Mouse (Mus musculus): Measurements from ENCODE around the gene Nod1.
"Not testable (repeated sequence)": the region's sequence is repeated elsewhere in the genome, so short reads cannot be mapped to it uniquely, and the experiment has no call there.

Gene Nod1

DNA sequence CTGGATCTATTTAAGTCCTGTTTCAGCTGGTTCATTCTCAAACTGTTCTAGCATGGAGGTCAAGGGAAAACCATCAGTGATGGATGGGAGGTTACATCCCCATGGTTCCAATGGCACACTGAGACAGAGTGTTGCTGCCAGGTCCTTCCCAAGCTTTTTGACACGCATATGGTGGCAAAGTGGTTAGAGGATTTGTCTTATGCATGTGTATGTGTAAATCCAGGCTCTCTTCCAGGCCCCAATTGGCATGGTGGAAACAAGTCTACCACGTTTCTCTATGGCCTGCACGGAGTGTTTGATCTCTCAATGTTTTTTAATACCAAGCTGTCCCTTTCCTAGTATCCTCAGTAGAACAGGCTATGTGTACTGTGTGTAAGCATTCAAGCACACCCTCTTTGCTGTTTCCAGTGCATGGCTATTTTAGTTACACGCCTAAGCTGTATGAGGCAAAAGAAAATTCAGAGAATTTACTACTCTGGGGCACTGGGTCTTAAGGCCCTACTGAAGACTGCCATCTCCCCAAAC lies 11.2 kb upstream of the Nod1 start:
- no peak for DNase-seq (ENCODE audit: extremely low spot score, low read depth, low spot score)

DNA sequence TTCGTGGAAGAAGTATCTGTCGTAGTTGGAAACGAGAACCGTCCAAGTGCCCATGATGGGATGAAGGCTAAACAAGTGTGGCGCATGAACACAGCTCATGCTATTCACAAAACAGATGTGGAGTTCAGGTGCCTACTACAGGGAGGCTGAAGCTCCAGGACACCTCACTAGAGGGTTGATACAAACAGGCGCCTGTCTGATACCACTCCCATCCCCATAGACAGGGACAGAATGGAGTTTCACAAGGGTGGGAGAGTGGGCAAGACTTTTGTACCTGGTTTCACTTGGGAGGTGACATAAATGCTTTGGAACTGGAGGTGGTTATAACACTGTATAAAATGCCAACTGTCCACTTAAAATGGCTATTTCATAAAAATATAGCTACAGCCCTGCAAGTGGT lies 7.0 kb upstream of the Nod1 start:
- DNase-seq (ENCODE audit: extremely low spot score, low read depth, low spot score), result no peak

DNA sequence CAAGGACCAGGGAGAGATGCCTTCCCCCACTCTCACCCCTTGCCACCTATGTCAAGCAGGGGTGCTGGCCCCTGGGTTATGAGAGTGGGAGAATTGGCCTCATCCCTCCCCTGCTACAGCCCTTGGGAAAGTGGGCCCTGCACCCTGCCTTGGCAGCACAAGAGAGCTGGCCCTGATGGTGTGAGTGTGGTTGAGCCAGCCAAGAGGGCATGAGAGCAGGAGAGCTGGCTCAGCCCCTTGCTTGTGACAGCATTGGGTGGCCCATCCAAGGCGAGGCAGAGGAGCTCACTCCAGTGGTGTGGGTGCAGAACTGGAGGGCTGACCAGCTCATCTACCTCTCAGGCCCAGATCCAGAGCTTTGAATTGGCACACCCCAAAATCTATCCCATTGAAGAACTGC lies 3.2 kb upstream of the Nod1 start:
- no peak for DNase-seq (ENCODE audit: extremely low spot score, low read depth, low spot score)

DNA sequence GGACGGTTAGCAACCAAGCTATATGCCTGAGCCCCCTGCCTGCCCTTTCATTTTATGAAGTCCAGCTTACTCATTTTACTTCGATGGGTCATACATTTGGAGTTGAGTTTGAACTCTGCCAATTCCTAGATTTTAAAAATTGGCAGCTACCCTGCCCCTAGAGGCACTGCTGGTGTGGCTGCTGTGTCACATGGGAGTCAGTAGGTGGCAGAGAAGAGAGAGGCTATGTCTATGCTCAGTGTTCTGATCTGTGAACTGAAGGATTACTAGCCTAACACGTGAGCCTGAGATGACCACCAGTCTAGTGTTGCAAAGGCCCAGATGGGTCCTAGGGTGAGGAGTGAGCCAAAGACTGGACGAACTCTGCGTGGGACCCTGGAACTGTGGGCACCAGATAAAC lies 2.1 kb upstream of the Nod1 start:
- DNase-seq (ENCODE audit: extremely low spot score, low read depth, low spot score), result no peak

DNA sequence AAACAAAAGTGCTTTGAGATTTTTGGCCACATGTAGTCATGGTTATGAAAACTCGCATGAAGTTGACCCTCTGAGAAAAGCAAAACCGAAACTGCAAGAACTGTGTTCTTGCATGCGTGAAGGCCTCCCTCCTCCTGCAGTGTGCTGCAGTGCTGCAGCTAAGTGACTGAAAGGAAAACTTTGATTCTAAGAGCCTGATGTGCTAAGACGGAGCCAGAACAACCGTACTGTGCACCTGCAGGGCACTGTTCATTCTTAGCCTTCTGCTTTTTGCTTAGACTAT lies 458 bp upstream of the Nod1 start:
- DNase-seq (ENCODE audit: extremely low spot score, low read depth, low spot score), result no peak

DNA sequence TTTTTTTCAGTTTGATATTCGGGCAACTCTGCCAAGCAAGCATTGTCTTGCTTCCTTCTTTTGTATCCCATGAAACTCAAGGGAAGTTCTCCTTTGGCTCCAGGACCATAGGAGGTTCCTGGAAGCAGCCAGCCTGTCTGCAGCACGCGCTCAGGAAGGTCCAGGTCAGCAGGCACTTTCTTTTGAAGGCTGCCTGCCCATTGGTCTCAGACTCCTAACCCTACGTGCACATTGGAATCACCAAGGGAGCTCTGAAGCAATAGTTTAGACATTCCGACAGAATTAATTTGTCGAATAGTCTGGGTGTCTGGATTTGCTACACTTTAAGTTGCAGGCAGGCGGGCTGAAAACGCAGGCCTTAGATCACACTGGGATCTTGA lies 691 bp downstream of the Nod1 start:
- DNase-seq (ENCODE audit: extremely low spot score, low read depth, low spot score), result no peak

DNA sequence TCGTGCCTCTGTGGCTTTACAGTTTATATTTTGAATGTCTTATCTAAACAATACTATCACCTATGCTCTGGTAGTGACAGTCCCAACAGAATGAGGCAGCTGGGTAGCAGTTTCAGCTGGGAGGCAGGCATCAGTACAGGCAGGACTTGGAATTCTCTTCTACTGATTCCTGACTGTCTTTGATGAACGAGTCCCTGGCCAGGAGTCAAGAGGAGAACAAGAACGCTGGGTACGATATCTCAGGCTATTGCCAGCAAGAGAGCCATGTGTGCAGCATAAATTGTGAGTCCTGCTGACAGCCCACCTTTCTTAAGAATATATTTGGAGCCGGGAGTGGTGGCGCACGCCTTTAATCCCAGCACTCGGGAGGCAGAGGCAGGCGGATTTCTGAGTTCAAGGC lies 1.9 kb downstream of the Nod1 start:
- DNase-seq (ENCODE audit: extremely low spot score, low read depth, low spot score), result no peak

DNA sequence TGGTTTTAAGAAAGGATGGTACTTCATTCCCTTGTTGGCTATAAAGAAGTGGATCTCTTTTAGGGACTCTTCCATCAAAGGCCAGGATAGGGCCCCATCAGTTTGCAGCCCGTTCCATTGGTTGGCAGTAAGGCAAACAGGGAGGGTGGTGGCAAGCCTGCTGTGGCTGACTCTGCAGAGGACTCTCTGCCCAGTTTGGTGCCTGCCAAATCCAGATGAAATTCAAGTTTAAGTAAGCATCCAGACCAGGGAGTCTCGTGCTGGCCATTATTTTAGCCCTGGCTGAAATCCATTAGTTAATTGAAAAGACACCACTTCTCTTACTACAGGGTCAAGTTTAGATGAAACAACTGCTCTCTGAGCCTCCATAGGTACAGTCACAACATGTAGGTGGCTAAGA lies 2.6 kb downstream of the Nod1 start:
- DNase-seq (ENCODE audit: extremely low spot score, low read depth, low spot score), result no peak

DNA sequence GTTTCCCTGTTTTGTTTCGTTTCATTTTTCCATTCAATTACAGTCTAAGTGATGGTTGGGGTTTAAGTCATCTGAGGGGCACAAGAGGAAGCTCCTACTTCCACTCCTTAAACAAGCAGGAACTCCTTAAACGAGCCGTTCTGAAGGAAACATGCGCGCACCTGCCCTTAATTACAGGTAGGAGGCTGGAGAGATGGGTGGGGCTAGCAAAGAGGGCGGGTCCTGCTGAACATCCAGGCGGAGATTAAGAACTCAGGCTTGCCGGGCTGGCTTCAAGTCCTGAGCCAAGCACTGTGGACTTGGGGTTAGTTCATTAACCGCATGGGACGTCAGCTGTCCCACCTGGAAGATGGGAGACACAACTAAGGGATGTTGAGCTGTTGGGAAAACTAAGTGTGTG lies 4.8 kb downstream of the Nod1 start:
- DNase-seq (ENCODE audit: extremely low spot score, low read depth, low spot score), result no peak

DNA sequence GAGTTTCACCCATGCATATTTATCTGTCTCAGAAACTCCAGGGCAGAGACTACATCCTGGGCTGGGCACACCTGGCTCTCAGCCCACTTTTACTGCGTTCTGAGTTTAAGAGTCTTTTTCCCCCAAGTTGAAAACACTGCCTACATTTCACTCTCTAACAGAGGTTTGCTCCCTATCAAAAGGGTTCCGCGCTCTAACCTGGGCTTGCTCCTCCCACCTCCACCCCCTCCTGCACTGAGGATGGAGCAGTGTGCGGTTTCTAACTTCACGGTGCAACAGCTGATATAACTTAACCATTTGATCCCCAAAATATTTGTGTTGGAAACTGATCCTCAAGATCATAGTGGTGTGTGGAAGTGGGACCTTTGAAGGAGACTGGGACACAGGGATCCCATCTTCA lies 7.2 kb downstream of the Nod1 start:
- no peak for DNase-seq (ENCODE audit: extremely low spot score, low read depth, low spot score)

DNA sequence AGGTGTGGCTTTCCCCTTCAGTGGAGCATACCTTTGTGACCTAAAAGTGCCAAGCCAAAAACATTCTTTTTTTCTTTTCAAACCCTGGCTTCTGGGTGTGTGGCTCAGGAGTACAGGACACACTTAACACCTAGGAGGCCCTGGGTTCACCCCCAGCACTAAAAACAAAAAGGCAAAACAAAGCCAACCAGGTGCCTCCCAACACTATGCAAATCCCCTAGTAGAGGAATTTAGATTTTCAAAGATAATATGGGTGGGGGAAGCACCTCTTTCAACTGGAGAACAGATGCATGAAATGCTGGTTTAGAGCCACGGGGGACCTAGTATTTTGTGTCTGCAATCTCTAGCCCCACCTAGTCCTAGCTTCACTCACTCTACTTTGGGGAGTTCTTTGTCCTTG lies 7.7 kb downstream of the Nod1 start:
- DNase-seq (ENCODE audit: extremely low spot score, low read depth, low spot score), result no peak

DNA sequence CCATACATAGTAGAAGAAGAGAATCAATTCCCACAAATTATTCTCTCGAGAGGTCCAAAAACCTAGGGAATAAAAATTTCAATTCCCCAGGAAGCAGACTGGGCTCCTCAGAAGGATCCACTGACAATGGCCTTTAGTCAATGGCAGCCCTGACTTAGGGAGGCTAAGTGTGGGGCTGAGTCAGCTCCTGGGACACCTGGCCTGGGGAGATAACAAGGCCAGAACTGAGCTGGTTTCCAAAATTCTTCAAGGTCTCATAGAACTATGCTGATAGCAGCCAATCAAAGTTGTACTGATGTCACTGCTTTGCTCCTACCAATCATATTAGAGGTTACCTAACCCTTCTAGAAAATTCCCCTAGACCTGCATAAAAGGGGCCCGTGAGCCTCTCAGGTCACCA lies 8.8 kb downstream of the Nod1 start:
- DNase-seq (ENCODE audit: extremely low spot score, low read depth, low spot score), result no peak

DNA sequence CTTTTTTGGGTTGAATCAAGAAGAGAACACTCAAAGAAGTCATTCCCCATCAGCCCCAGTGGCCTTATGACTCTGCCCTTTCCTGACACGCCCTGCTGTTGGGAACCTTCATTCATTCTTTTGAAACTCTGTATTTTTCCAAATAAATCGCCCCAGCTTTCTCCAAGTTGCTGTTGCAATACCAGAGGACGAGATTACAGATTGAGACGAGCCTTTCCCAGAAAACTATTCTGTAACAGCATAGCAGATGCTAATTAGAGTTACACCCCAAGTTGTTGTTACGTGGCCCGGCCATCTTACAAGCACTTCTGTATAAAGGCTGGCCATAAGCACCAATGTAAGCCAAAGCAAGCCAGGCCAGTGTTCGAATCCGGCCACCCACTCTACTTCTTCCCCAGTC lies 14.8 kb downstream of the Nod1 start:
- no peak for DNase-seq (ENCODE audit: extremely low spot score, low read depth, low spot score)

DNA sequence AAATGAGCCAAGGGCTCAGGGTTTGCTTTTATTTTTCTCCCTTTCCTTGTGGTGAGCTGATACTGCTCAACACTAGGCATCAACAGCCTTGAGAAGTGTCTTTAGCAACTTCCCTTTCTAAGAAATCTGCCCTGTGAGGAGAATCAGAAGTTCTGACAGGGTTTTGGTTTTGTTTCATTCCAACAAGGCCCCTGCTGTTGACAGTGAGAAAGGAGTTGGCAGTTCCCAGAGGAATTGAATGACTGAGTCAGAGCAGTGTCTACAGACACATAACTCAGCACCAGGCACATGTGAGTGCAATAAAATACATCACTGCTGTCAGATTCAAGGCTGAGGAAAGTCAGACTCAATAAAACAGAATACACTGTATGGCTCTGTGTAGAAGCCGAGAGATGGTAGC lies 16.0 kb downstream of the Nod1 start:
- no peak for DNase-seq (ENCODE audit: extremely low spot score, low read depth, low spot score)

DNA sequence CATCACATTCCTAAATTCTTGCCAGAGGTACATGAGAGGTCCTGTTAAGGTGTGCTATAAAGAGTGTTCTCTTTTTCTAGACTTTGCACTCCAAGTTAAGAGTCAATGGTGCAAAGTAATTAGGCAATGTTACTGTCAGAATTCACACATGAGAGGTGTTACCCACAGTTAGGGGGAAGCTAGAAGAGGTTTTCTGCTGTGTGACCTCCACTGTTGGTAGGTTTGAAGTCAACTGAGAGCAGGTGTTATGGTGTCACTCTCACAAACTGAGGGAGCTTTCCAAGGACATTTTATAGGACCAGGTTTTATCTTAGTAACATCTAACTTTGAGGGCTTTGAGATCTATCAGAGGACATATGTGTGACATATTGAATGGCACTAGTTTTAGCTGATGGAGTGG lies 16.5 kb downstream of the Nod1 start:
- DNase-seq (ENCODE audit: extremely low spot score, low read depth, low spot score), result no peak

DNA sequence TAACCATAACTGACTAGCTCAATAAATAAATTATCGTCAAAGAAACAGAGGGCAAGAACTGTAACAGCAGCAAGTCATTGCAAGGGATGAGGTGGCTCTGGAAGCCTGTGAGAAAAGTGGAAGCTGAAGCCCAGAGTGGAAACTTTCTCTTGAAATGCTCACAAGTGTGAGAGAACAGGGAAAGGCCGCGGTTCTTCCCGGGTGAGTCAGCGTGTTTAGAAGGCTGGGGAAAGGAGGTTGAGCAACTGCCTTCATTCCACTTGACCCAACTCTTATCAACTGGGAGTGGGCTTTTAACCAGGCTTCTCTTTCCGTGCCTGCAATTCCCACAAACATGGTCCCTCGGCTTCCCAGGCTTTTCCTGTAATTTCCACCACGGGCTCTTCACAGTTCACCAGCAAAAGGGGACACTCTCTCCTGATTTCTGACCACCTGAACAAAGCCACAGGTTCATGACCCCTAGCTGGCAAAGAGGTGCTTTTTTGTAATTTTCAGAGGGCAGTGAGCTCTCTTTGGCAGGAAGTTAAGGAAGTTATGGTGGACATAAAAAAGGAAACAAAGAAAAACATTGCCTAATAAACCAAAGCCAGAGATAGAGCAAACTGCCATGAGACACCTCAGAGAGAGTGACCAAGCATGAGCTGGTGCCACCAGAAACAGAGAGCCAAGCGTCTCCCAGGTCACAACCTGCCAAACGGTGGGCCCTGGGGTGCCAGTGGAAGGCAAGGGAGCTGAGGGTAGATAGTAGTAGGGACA lies 17.6 kb downstream of the Nod1 start:
- DNase-seq (ENCODE audit: extremely low spot score, low read depth, low spot score), result no peak

DNA sequence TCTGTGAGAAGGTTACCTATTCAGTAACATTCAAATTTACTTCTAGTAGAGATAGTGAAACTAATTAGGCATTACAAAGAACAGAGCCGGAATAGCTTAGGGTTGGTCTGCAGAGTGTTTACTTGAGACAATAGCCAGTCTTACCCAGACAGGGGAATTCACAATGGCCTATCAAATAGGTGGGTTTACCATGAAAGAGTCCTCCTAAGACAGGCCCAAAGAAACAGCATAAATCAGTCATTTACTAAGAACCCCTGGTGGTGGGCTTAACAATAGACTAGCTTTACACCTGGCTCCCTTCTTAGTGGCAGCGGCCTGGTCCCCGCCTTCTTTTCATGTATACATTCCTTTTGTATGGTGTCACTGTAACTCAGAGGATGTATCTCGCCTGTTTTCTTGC lies 19.0 kb downstream of the Nod1 start:
- not testable (repeated sequence) for DNase-seq (ENCODE audit: extremely low spot score, low read depth, low spot score)

DNA sequence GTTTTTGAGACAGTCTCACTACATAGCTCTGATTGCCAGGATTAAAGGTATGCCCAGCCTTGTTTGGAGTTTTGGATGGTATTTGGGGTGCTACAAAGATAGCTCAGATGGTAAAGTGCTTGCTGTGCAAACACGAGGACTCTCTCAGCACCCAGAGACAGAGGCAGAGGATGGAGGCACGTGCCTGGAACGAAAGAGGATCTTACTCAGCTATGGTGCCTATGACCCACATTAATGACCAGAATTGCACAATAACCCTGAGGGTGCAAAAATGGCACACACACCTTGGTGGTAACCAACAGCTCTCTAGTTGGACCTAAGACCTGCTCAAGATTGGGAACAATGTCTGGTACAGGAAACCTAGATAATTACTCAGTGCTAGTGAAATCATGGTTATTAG lies 19.9 kb downstream of the Nod1 start:
- no peak for DNase-seq (ENCODE audit: extremely low spot score, low read depth, low spot score)

DNA sequence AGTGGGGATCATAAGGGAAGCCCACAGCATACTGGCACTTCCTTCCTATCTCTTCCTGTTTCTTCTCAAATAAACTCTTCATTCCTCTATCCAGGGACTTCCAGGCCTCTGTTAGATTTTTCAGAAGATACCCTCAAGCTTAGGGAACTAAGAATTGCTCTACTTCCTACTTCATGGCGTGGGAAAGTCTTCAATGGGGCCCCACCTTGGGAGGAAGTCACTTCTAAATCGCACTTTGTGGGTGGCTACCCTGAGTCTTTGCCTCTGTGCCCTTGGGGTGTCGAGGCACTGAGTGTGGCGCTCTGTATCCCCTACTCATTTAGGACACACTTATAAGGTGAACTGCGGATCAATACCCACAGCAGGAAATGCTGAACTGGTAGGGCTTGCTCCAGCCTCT lies 23.7 kb downstream of the Nod1 start:
- DNase-seq (ENCODE audit: extremely low spot score, low read depth, low spot score), result no peak

DNA sequence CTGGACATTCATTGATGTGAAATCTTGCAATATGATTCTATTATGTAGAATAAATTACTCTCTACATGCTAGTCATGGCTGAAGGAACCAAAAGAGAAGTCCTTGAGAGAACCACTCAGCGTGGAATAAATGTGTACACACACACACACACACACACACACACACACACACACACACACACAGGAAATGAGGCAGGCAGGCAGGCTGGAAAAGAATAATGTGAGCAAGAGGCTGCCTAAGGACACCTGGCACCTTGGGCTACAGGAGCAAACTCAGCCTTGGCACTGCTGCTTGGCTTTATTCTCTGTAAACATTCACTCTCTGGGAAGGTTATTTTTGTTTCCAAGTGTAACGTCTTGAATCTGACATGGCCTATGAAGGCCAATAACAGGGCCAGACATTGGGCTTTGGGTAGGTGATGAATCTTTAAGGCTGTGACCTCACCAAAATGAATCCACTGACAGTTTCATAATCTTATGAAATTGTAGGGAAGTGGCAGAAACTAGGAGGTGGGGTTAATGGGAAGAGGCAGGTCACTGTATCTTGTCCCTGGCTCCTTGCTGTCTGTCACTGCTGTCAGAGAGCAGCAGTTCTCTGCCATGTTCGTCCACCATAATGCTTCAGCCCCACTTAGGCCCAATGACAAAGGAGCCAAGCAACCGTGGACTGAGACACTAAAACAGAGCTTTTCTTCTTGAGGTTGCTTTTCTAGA lies 26.0 kb downstream of the Nod1 start:
- DNase-seq (ENCODE audit: extremely low spot score, low read depth, low spot score), result no peak

DNA sequence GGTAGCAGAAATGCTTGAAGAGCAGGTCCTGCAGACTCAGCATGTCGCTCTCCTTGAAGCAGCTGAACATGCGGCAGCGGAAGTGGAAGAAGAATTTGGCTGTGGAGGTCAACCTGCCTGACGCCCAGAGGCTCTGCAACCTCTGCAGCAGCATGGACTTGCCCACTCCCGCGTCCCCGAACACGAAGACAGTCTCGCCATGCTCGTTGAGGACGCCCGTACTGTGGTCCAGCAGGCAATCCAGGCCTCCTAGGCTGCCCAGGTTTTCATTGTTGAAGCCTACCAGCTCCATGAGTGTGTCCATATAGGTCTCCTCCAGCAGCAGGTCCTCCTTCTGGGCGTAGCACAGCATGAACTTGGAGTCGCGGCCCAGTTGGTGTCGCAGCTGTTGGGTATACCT lies 27.9 kb downstream of the Nod1 start:
- no peak for DNase-seq (ENCODE audit: extremely low spot score, low read depth, low spot score)

DNA sequence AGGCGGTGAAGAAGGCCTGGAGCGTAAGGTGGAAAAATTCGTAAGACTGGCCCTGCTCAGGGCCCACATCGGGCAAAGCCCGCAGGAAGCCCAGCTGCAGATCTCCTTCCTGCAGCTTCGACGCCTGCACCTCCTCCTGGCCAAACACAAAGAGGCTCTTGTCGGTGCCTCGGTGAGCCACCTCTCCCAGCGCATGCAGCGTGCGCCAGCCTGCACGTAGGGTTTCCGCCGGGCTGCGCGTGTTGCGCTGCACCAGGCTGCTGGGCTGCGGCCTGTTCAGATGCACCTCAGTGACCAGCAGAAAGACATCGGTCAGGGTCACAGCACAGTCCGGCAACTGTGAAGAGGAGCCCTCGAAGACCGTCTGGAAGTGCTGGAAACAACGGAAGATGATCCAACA lies 28.7 kb downstream of the Nod1 start:
- DNase-seq (ENCODE audit: extremely low spot score, low read depth, low spot score), result no peak

DNA sequence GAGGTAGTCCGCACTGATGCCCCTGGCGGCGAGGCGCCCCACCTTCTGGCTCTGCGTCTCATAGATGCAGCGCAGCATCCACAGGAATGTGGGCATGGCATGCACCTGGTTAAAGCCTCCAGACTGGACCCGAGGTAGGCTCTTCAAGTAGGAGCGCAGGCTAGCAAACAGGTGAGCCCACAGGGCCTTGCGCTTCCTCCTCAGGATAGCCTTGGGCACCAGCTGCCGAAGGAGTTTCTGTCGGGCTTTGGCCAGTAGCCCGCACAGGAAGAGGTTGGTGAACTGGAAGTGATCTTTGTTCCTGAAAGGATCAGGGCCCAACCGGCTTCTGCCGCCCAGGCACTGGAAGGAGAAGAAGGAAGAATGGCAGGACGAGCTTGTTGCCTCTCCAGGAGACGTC lies 29.1 kb downstream of the Nod1 start:
- DNase-seq (ENCODE audit: extremely low spot score, low read depth, low spot score), result no peak

Measured in hindlimb bud, embryonic 11.5 days (tissue).